Mouse (Mus musculus): Measurements from ENCODE around the gene Pycr2. TPM values are rescaled to one million over a fixed set of nuclear protein-coding genes. Genes with fewer than 3 reads are reported as not detected.

Gene Pycr2
- polyA plus RNA-seq, 1 experiment from 2014 or later = 96.9 TPM

Other genes starting within 250 kb of the Pycr2 start
- 0.11 and 0.14 TPM in 2 replicates for gene Mixl1, start 207.3 kb upstream of the Pycr2 start, polyA plus RNA-seq (2015; fragmentation: Nextera tagmentation; extraction: Ambion mirVana)
- 26.8 and 27.5 TPM in 2 replicates for gene Acbd3, start 178.2 kb upstream of the Pycr2 start, polyA plus RNA-seq (2015; fragmentation: Nextera tagmentation; extraction: Ambion mirVana)
- gene H3f3a, start 90.3 kb upstream of the Pycr2 start, polyA plus RNA-seq (2015; fragmentation: Nextera tagmentation; extraction: Ambion mirVana) = 2,445 and 2,695 TPM in 2 replicates
- gene Sde2, start 53.2 kb upstream of the Pycr2 start, polyA plus RNA-seq (2015; fragmentation: Nextera tagmentation; extraction: Ambion mirVana) = 37.5 and 38.9 TPM in 2 replicates
- gene Lefty2, start 11.2 kb upstream of the Pycr2 start, polyA plus RNA-seq (2015; fragmentation: Nextera tagmentation; extraction: Ambion mirVana) = 0.24 and 0.32 TPM in 2 replicates
- gene Lefty1, start 30.7 kb downstream of the Pycr2 start, polyA plus RNA-seq (2015; fragmentation: Nextera tagmentation; extraction: Ambion mirVana) = 4.0 and 4.6 TPM in 2 replicates
- gene Tmem63a, start 38.1 kb downstream of the Pycr2 start, polyA plus RNA-seq (2015; fragmentation: Nextera tagmentation; extraction: Ambion mirVana) = 17.3 and 18.5 TPM in 2 replicates
- 16.3 and 17.7 TPM in 2 replicates for gene Ephx1, start 116.6 kb downstream of the Pycr2 start, polyA plus RNA-seq (2015; fragmentation: Nextera tagmentation; extraction: Ambion mirVana)
- gene 9130409I23Rik, start 146.9 kb downstream of the Pycr2 start, polyA plus RNA-seq (2015; fragmentation: Nextera tagmentation; extraction: Ambion mirVana) = not detected in 2 replicates
- gene Nvl, start 239.9 kb downstream of the Pycr2 start, polyA plus RNA-seq (2015; fragmentation: Nextera tagmentation; extraction: Ambion mirVana) = 30.1 and 35.9 TPM in 2 replicates
- 101 and 109 TPM in 2 replicates for gene Cnih4, start 240.4 kb downstream of the Pycr2 start, polyA plus RNA-seq (2015; fragmentation: Nextera tagmentation; extraction: Ambion mirVana)